Mouse (Mus musculus): ENCODE measurements around the gene Mcts1. TPM values are rescaled to one million over a fixed set of nuclear protein-coding genes. Genes with fewer than 3 reads are reported as not detected.
A peak's percentile ranks its signal among the peaks of the same experiment; 100 is the strongest.

Gene Mcts1
- total and polyA plus RNA-seq, 2 experiments from 2014 or later: 77.9 to 174 TPM

DNA sequence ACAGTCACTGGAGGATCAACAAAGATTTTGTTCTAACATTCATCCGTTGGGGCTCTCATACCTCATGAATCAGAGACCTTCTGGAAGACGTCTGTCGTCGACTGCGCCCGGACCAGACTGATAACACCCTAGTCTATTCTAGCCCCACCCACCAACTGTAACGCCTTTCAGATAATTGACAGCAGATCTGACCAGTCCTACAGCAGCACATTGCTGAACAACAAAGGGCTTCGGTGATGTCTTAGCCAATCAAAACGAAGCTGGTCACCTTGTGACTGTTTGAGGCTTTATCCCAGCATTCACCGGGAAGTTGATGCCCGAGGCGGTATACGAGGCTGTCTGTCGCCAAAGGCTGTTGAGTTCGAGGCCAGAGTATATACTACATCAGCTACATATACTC, 24.3 kb upstream of the Mcts1 start, which contains the start of gene Cul4b:
Gene Cul4b, minus strand, starts transcription at position 119 of the 400 bp plus-strand sequence.
- no peak for TF ChIP-seq CTCF (IDR thresholded peaks at IDR 0.05; ENCODE audit: low read depth)
- Histone ChIP-seq H3K27me3 (ENCODE audit: insufficient read depth, low read length) (no peaks in the 10 kb centered on the region), H3K4me2 (ENCODE audit: low read depth) (no peak within 1 kb of the TSS), H3K9ac (no peak within 1 kb of the TSS), H3K4me3 (ENCODE audit: low read depth, low read length) (no peak within 1 kb of the TSS), H3K9me3 (ENCODE audit: low read length) (no peaks in the 10 kb centered on the region), H3K27ac (ENCODE audit: low read depth, low read length) (no peak within 1 kb of the TSS), H3K36me3 (ENCODE audit: insufficient read depth) (no peaks in the 10 kb centered on the region), H3K4me1 (ENCODE audit: insufficient read depth) (no peaks in the 10 kb centered on the region)
- 88% methylated on average over 15 of the region's 15 CpGs for WGBS
- DNase-seq (no peak), ATAC-seq (no peak)

- no peak overlapping the region for H3K27ac ChIP-seq (ENCODE audit: low read depth, low read length)
- no peak for TF ChIP-seq CTCF (IDR thresholded peaks at IDR 0.05; ENCODE audit: low read depth)
- no peak overlapping the region for H3K4me3 ChIP-seq (ENCODE audit: low read depth, low read length)
- no peaks in the 10 kb centered on the region for H3K36me3 ChIP-seq (ENCODE audit: insufficient read depth)
- H3K9me3 ChIP-seq (ENCODE audit: low read length): no peaks in the 10 kb centered on the region
- H3K4me1 ChIP-seq (ENCODE audit: insufficient read depth): no peaks in the 10 kb centered on the region
- no peak overlapping the region for H3K9ac ChIP-seq
- no peak for DNase-seq
- H3K27me3 ChIP-seq (ENCODE audit: insufficient read depth, low read length): no peaks in the 10 kb centered on the region
- ATAC-seq: no peak
- 92% methylated on average over 1 of the region's 1 CpGs for WGBS
- no peak overlapping the region for H3K4me2 ChIP-seq (ENCODE audit: low read depth)
Observed at GRCm38 (mm10) chrX:38581140-38581539, 19.2 kb upstream of the Mcts1 start.

DNA sequence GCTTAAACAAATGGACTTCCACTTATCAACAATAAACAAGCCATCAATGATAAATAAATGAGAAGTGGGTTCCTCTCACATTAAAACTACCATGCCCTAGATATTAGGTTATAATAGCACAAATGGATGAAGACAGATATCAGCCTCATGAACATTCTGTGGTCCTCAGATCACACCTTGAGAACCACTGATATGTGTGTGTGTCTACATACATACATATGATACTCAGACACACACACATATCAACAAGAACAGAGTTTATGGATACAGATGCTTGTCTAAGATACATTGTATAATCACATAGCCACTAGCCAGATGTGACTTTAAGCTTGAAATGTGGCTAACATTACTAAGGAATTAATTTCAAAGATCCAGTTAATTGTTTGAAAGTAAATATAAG, 17.1 kb upstream of the Mcts1 start:
- Histone ChIP-seq H3K27me3 (ENCODE audit: insufficient read depth, low read length) (no peaks in the 10 kb centered on the region), H3K4me1 (ENCODE audit: insufficient read depth) (no peaks in the 10 kb centered on the region), H3K4me2 (ENCODE audit: low read depth) (no peak overlapping the region), H3K27ac (ENCODE audit: low read depth, low read length) (no peak overlapping the region), H3K4me3 (ENCODE audit: low read depth, low read length) (no peak overlapping the region), H3K9ac (no peak overlapping the region), H3K9me3 (ENCODE audit: low read length) (no peaks in the 10 kb centered on the region), H3K36me3 (ENCODE audit: insufficient read depth) (no peaks in the 10 kb centered on the region)
- ATAC-seq (no peak), DNase-seq (no peak)
- TF ChIP-seq CTCF (IDR thresholded peaks at IDR 0.05; ENCODE audit: low read depth): no peak

- H3K9me3 ChIP-seq (ENCODE audit: low read length): no peaks in the 10 kb centered on the region
- H3K27ac ChIP-seq (ENCODE audit: low read depth, low read length): no peak overlapping the region
- no peak overlapping the region for H3K9ac ChIP-seq
- ATAC-seq: no peak
- DNase-seq: no peak
- H3K27me3 ChIP-seq (ENCODE audit: insufficient read depth, low read length): no peaks in the 10 kb centered on the region
- no peaks in the 10 kb centered on the region for H3K36me3 ChIP-seq (ENCODE audit: insufficient read depth)
- no peak overlapping the region for H3K4me3 ChIP-seq (ENCODE audit: low read depth, low read length)
- 71% methylated on average over 4 of the region's 4 CpGs for WGBS
- H3K4me2 ChIP-seq (ENCODE audit: low read depth): no peak overlapping the region
- H3K4me1 ChIP-seq (ENCODE audit: insufficient read depth): no peaks in the 10 kb centered on the region
- TF ChIP-seq CTCF (IDR thresholded peaks at IDR 0.05; ENCODE audit: low read depth): no peak
Observed at GRCm38 (mm10) chrX:38589827-38590226, 10.6 kb upstream of the Mcts1 start.

- no peaks in the 10 kb centered on the region for H3K4me1 ChIP-seq (ENCODE audit: insufficient read depth)
- no peak overlapping the region for H3K4me2 ChIP-seq (ENCODE audit: low read depth)
- no peak for TF ChIP-seq CTCF (IDR thresholded peaks at IDR 0.05; ENCODE audit: low read depth)
- no peaks in the 10 kb centered on the region for H3K36me3 ChIP-seq (ENCODE audit: insufficient read depth)
- H3K4me3 ChIP-seq (ENCODE audit: low read depth, low read length): no peak overlapping the region
- 89% methylated on average over 3 of the region's 3 CpGs for WGBS
- H3K9ac ChIP-seq: no peak overlapping the region
- H3K9me3 ChIP-seq (ENCODE audit: low read length): no peaks in the 10 kb centered on the region
- H3K27ac ChIP-seq (ENCODE audit: low read depth, low read length): no peak overlapping the region
- no peaks in the 10 kb centered on the region for H3K27me3 ChIP-seq (ENCODE audit: insufficient read depth, low read length)
- ATAC-seq: no peak
- no peak for DNase-seq
Observed at GRCm38 (mm10) chrX:38591749-38592148, 8.6 kb upstream of the Mcts1 start.

- no peak for TF ChIP-seq CTCF (IDR thresholded peaks at IDR 0.05; ENCODE audit: low read depth)
- WGBS: 69% methylated on average over 5 of the region's 5 CpGs
- ATAC-seq: no peak
Observed at GRCm38 (mm10) chrX:38593180-38593889, 7.0 kb upstream of the Mcts1 start.

GRCm38 (mm10) chrX:38600995-38601369, 604 bp downstream of the Mcts1 start:
- peak; percentile 50 for DNase-seq
- ATAC-seq: peak; percentile 84
- peak overlapping the region; percentile 46 for H3K4me3 ChIP-seq (ENCODE audit: low read depth, low read length)
- peak overlapping the region; percentile 44 for H3K4me2 ChIP-seq (ENCODE audit: low read depth)
- WGBS: 24% methylated on average over 3 of the region's 3 CpGs
- H3K36me3 ChIP-seq (ENCODE audit: insufficient read depth): no peaks in the 10 kb centered on the region
- H3K9ac ChIP-seq: peak overlapping the region; percentile 58
- peak overlapping the region; percentile 88 for H3K27ac ChIP-seq (ENCODE audit: low read depth, low read length)
- no peaks in the 10 kb centered on the region for H3K4me1 ChIP-seq (ENCODE audit: insufficient read depth)
- no peaks in the 10 kb centered on the region for H3K27me3 ChIP-seq (ENCODE audit: insufficient read depth, low read length)
- TF ChIP-seq CTCF (IDR thresholded peaks at IDR 0.05; ENCODE audit: low read depth): no peak
- no peaks in the 10 kb centered on the region for H3K9me3 ChIP-seq (ENCODE audit: low read length)

More at GRCm38 (mm10) chrX:38593180-38593889, 7.0 kb upstream of the Mcts1 start:
- Histone ChIP-seq H3K27ac (ENCODE audit: low read depth, low read length) (no peak overlapping the region), H3K9ac (no peak overlapping the region), H3K9me3 (ENCODE audit: low read length) (no peaks in the 10 kb centered on the region), H3K27me3 (ENCODE audit: insufficient read depth, low read length) (no peaks in the 10 kb centered on the region), H3K4me3 (ENCODE audit: low read depth, low read length) (no peak overlapping the region), H3K4me2 (ENCODE audit: low read depth) (no peak overlapping the region), H3K4me1 (ENCODE audit: insufficient read depth) (no peaks in the 10 kb centered on the region), H3K36me3 (ENCODE audit: insufficient read depth) (no peaks in the 10 kb centered on the region)
- DNase-seq: no peak
